Mouse (Mus musculus): ENCODE data around the gene Ehd1. TPM values are rescaled to one million over a fixed set of nuclear protein-coding genes. Genes with fewer than 3 reads are reported as not detected.

Gene Ehd1
- total RNA-seq, 2 experiments from 2014 or later, result 80.2 to 82.3 TPM

GRCm38 (mm10) chr19:6240136-6240535, 36.4 kb upstream of the Ehd1 start:
- H3K27ac ChIP-seq, result no peak overlapping the region
- H3K4me3 ChIP-seq, result no peak overlapping the region
- no peak for TF ChIP-seq CTCF (conservative IDR thresholded peaks at IDR 0.05)
- no peak for DNase-seq (ENCODE audit: low spot score in 2 of 2)

GRCm38 (mm10) chr19:6240725-6241124, 35.8 kb upstream of the Ehd1 start:
- no peak for DNase-seq (ENCODE audit: low spot score in 2 of 2)
- peak overlapping the region; percentile 58; the same call in 1 of the 2 replicates for H3K27ac ChIP-seq
- no peak overlapping the region; the same call in 1 of the 2 replicates for H3K4me3 ChIP-seq

GRCm38 (mm10) chr19:6241274-6242107, 35.0 kb upstream of the Ehd1 start, which contains the start of gene Atg2a:
Gene Atg2a (plus strand): TSS chr19:6241668.
- H3K27ac ChIP-seq, result peak within 1 kb of the TSS; percentile 93
- peak; percentile 24; the same call in 1 of the 2 replicates for TF ChIP-seq CTCF (conservative IDR thresholded peaks at IDR 0.05)
- peak; percentile 98 for DNase-seq (ENCODE audit: low spot score in 2 of 2)
- peak within 1 kb of the TSS; percentile 95 for H3K4me3 ChIP-seq

More at GRCm38 (mm10) chr19:6240725-6241124, 35.8 kb upstream of the Ehd1 start:
- no peak for TF ChIP-seq CTCF (conservative IDR thresholded peaks at IDR 0.05)

- H3K4me3 ChIP-seq, result peak overlapping the region; percentile 95
These were observed 34.2 kb upstream of the Ehd1 start for GRCm38 (mm10) chr19:6242281-6242680.

GRCm38 (mm10) chr19:6243226-6243625, 33.3 kb upstream of the Ehd1 start:
- no peak for DNase-seq (ENCODE audit: low spot score in 2 of 2)
- no peak for TF ChIP-seq CTCF (conservative IDR thresholded peaks at IDR 0.05)
- no peak overlapping the region for H3K4me3 ChIP-seq
- H3K27ac ChIP-seq, result no peak overlapping the region

More at GRCm38 (mm10) chr19:6242281-6242680, 34.2 kb upstream of the Ehd1 start:
- TF ChIP-seq CTCF (conservative IDR thresholded peaks at IDR 0.05), result no peak
- no peak for DNase-seq (ENCODE audit: low spot score in 2 of 2)
- H3K27ac ChIP-seq, result peak overlapping the region; percentile 93

- H3K4me3 ChIP-seq, result no peak overlapping the region
- no peak for DNase-seq (ENCODE audit: low spot score in 2 of 2)
- TF ChIP-seq CTCF (conservative IDR thresholded peaks at IDR 0.05), result peak; percentile 18; the same call in 1 of the 2 replicates
- H3K27ac ChIP-seq, result no peak overlapping the region
These were observed 30.7 kb upstream of the Ehd1 start for GRCm38 (mm10) chr19:6245806-6246205.

GRCm38 (mm10) chr19:6247526-6248300, 28.8 kb upstream of the Ehd1 start:
- no peak for TF ChIP-seq CTCF (conservative IDR thresholded peaks at IDR 0.05)
- DNase-seq (ENCODE audit: low spot score in 2 of 2), result no peak
- H3K4me3 ChIP-seq, result no peak overlapping the region
- H3K27ac ChIP-seq, result no peak overlapping the region

GRCm38 (mm10) chr19:6253021-6253420, 23.5 kb upstream of the Ehd1 start:
- DNase-seq (ENCODE audit: low spot score in 2 of 2), result no peak
- no peak overlapping the region for H3K27ac ChIP-seq
- no peak overlapping the region for H3K4me3 ChIP-seq
- TF ChIP-seq CTCF (conservative IDR thresholded peaks at IDR 0.05), result no peak

GRCm38 (mm10) chr19:6260428-6260827, 16.1 kb upstream of the Ehd1 start:
- DNase-seq (ENCODE audit: low spot score in 2 of 2), result no peak
- peak; percentile 65 for TF ChIP-seq CTCF (conservative IDR thresholded peaks at IDR 0.05)
- H3K27ac ChIP-seq, result no peak overlapping the region
- H3K4me3 ChIP-seq, result no peak overlapping the region

GRCm38 (mm10) chr19:6260946-6261345, 15.6 kb upstream of the Ehd1 start:
- no peak for DNase-seq (ENCODE audit: low spot score in 2 of 2)
- peak; percentile 60 for TF ChIP-seq CTCF (conservative IDR thresholded peaks at IDR 0.05)
- H3K27ac ChIP-seq, result no peak overlapping the region
- H3K4me3 ChIP-seq, result no peak overlapping the region

- no peak overlapping the region for H3K4me3 ChIP-seq
These were observed 15.1 kb upstream of the Ehd1 start for GRCm38 (mm10) chr19:6261379-6261778.

GRCm38 (mm10) chr19:6262222-6262621, 14.3 kb upstream of the Ehd1 start:
- DNase-seq (ENCODE audit: low spot score in 2 of 2), result peak; percentile 44 to 82
- TF ChIP-seq CTCF (conservative IDR thresholded peaks at IDR 0.05), result peak; percentile 96
- Histone ChIP-seq H3K27ac (no peak overlapping the region), H3K4me3 (no peak overlapping the region)

More at GRCm38 (mm10) chr19:6261379-6261778, 15.1 kb upstream of the Ehd1 start:
- DNase-seq (ENCODE audit: low spot score in 2 of 2), result no peak
- no peak for TF ChIP-seq CTCF (conservative IDR thresholded peaks at IDR 0.05)
- H3K27ac ChIP-seq, result no peak overlapping the region

GRCm38 (mm10) chr19:6262839-6263433, 13.6 kb upstream of the Ehd1 start:
- DNase-seq (ENCODE audit: low spot score in 2 of 2), result no peak
- TF ChIP-seq CTCF (conservative IDR thresholded peaks at IDR 0.05), result no peak
- Histone ChIP-seq H3K27ac (no peak overlapping the region), H3K4me3 (no peak overlapping the region)

Data from layer of hippocampus, adult 2 months (tissue).